Mouse (Mus musculus): ENCODE measurements around the gene Flvcr2.
"Not testable (repeated sequence)": the region's sequence is repeated elsewhere in the genome, so short reads cannot be mapped to it uniquely, and the experiment has no call there.

The Flvcr2 gene

DNA sequence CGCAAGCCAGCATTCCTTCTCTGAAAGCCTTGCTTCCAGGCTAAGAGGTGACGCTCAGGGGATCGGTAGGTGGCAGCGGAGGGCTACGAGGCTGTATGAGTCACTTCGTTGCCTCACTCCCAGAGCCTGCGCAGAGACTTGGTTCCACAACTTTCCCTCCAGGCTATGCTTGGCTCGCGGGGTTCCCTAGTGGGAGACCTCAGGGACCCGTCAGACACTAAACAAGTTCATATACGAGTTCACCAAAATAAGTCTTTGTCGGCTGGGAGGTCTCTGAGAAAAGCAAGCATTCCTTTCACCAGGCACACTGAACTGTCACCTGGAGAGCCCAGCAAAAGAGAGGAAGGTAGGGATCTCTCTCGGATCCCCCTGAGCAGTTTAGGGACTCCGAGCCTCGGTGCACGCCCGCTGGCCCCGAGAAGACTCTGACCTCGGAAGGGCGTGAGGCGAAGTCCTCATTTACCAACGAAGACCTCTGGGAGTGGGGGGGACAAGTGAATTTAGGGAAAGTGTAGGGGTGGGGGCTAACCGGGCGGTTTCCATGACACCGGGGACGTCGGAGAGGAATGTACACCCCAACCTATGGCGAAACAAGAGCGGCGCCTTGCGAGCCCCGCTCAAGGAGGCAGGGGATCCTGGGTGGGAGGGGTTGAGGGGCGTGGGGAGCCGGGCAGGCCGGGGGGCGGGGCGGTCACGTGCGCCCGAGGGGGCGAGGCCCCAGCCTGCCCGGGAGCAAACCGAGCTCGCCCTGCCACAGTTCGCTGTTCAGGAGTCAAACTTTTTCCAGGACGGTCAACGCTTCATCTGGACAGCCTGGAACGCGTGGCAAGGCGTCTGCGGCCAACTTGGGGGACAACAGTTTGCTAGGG is at the start of gene Flvcr2:
Flvcr2 (plus strand) TSS at position 713 of the 869 bp plus-strand sequence.
- DNase-seq, result peak; percentile 45 to 52

DNA sequence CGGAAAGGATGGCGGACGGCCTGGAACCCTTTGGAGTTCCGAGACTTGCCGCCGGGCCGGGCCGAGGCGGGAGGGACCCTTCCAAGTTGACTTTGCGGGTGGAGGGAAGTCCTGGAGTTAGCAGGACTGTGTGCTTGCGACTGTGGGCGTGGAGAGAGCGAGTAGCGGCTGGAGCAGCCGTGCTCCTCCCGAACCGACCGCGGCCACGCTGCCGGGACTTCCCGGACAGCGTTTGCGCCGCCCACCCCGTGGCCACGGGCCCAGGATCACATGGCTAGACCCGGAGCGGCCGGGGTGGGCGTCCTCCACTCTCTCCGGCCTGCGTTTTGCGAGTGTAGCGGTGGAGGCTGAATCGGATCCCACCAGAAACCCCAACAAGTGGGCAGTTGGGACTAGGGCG is 48.2 kb upstream of the Flvcr2 start:
- DNase-seq, result not testable (repeated sequence)

DNA sequence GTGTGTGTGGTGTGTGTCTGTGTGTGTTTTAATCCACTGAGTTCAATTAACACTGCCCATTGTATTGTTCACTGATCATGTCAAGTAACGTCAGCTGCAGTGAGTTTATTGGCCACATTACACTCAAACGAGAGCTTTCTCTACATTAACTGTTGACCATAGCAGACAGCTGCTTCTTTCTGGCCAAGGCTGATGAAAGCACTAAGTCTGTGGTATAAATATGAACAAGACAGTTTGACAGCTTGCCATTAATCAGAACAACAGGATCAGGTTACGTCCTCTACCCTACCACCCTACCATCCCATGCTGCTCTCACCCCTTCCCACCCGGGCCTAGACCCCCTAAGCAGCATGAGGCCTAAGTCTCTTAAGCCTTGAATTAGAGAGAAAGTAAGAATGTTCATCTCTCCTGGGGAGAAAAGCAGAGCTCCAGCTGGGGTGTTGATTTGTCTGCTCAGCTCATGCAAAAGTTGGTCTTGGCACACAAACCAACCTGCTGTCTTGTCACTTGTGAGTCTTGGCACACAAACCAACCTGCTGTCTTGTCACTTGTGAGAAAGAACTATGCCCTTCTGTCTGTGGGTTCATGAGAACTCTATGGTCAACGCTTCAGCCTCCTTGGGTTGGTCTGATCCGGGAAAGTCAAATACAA is 46.0 kb upstream of the Flvcr2 start:
- no peak for DNase-seq

DNA sequence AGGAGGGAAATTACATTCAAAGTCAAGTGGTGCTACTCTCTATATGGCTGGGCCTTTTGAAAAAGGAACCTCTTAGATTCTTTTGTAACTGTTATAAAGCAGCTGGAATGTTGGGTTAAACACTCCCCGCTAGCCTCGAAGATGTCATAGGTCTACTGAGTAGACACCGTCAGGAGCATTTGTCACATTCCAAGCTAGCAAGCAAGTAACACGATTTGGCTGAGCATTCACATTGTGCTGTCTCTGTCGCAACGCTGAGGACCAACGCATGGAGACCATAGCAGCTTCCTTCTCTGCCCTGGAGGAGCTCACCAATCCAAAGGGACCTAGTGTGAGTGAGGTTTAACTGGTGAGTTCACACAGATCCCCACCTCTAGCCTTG is 45.5 kb upstream of the Flvcr2 start:
- no peak for DNase-seq

DNA sequence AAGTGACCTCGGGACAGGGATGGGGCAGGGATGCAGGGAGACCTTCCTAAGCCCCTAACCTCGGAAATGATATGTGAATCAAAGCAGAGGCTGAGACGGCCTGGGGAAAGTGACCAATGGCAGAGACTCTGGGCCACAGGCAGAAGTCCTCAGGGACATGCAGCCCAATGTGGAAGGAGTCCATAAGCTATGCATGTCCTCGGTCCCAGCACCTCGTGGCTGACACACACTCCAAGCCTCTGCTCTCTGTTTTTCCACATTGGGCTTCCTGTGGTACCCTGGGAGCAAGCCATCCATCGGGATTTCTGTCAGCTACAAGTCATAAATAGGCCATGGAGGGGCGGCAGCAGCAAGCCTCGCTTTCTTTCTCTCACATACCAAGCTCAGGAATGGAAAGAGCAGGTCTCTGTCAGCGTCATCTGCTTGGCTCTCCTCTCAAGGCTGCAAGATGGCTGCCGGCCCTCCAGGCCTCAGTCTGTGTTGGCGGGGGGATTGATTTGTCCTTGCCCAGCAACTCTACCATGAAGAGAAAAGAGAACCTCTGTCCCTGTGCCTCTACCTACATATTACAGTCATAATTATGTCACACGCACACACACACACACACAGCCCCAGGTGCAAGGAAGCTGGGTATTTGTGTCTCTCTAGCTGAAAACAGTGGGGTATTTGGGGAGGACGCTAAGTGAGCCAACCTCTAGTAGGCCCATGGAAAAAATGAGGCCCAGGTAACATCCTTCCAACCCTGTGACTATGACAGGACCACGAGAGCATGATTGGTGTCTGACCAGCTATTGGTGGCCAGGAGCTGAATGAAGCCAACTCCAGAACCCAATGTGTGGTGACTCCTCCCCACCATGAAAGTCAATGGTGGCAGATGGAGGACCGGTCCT is 43.9 kb upstream of the Flvcr2 start:
- DNase-seq, result no peak

DNA sequence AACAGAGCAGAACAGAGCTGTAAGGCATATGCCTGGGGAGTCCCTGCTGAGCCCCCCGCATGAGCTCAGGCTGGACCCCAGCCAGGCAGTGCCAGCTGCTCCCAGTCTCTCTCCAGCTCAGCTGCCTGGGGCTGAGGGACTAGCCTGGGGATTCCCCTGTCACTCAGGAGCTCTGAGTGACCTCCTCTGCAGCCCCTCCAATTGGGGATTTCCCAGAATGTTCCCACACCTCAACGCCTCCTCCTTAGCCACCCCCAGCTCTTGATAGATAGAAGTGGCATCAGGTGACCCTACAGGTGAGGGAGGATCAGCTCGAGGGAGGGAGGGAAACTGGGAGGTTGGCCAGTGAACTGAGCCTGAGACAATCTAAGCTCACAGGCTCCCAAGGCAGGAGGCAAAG is 42.8 kb upstream of the Flvcr2 start:
- DNase-seq, result no peak

DNA sequence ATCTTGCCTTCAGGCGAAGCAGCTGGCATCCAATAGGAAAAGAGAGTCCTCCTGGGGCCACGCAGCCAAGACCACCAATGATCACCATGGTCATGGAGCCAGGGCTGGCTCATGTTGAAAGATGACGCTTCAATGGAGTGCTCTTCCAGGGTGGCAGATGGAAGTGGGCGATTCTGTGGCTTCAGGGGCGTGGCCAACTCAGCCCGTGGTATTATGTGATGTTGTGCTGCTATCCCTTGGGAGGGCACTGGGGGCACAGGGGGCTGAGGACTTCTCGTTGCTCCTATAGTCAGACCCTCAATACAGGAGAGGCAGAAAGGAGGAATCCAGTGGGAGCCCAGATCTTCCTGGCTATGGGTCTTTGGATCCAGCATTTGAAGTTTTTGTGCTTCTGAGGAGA is 41.8 kb upstream of the Flvcr2 start:
- no peak for DNase-seq

DNA sequence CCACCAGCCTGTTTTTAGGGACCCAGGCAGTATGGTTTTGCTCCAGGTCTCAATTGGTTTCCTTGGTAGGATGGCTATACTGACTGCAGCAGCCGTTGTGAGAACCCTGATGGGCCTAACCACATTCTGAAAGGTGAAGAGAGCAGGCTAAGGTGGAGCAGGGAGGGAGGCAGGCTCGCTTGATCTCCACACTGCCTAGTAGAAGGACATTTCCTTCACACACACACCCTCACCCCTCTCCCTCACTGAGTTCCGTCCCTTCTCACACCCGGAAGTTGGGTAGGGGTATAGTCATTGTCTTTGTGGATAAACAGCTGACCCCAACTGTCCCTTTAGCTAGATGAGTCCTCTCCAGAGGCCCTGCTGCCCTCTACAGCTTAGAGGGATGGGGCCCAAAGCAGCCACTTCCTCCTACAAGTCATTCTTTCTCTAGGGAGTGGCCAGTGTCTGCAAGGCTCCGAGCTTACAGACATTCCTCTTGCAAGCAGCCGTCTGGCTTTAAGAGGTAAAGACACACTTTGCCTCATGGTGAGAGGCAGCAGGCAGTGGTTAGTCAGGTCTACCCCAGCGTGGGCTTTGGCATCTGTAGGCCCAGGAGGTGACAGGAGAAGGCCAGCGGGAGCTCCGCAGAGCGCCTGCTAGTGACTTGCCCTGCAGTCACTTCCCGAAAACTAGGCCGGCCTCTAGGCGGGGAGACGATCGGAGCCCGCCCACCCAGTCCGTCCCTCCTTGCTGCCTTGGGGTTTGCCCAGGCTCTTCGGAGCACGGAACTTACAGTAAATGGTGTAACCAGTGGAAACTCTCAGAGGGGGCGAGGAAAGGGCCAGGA is 41.1 kb upstream of the Flvcr2 start:
- peak; percentile 13 to 22 for DNase-seq

DNA sequence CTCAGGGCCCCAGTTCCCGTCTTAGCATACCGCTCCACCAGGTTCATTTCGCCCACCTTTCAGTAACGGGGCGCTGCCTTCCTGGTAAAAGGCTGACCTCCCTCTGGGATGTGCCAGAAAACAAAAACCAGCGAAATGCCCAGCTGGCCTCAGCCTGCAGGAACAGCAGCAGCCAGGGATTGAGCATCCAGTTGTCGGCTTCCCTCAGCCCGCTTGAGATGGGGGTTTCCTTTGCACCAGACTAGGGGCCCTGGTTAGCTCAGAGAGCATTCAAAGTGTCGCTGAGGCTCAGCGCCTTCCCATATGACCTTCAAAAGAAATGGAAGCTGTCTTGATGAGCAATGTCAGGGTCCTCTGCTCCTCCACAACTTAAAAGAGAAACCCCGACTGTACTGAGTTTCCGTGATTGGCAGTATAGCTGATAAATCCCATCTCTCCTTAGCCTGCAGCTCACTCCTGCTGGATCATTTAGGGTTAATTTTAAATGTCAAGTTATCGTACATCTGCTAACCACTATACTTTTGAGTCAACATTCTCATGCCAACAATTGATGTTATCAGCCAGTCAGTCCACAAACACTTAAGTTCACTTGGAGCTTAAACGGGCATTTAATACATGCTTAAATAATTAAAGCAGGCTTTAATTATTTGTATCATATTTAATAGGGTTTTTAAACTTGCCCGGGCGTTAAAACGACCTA is 40.4 kb upstream of the Flvcr2 start:
- no peak for DNase-seq

DNA sequence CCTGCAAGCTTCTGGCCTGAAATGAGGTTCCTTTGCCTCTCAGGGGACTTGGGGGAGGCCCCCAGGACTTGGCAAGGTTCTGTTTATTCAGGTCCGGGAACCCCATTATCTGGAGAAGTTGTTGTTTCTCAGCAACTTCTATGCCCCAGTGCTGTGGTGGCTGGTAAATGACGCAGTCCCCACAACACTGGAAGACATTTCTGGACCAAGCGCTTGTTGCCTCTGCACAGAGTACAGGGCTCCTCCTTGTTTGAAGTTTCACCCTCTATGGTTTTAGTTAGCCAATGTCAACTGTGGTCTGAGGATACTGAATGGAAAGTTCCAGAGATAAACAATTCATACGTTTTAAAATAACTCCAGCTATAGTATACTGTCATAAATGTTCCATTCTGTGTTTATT is 39.4 kb upstream of the Flvcr2 start:
- DNase-seq, result no peak

DNA sequence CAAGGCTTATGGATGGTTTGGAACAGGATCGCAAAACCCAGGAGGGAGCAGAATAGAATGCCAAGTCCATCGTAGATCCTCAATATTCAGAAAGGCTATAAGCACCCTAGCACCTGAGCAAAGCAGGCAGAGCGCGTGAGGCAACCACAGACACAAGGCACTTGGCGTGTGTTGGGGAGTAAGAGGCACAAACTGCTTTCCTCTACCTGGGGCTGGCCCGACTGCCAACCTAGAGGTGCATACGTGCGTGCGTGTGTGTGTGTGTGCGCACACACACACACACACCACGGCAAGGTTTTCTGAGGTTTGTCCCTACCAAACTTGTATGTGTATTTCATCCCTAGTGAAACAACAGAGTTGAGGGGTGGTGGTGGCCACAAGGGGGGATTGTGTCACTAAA is 38.9 kb upstream of the Flvcr2 start:
- no peak for DNase-seq

DNA sequence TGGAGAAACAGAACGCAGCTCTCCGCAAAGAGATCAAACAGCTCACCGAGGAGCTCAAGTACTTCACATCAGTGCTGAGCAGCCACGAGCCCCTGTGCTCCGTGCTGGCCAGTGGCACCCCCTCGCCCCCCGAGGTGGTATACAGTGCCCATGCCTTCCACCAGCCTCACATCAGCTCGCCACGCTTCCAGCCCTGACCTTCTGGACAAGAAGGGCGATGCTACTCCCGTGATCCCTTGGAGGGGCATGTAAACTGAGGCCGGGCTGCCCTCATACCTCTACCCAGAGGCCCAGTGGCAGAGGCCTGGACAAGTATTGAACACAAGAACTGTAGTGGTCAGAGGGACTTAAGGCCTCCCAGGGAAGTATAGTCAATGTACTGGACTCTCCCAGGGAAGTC is 37.8 kb upstream of the Flvcr2 start:
- no peak for DNase-seq

DNA sequence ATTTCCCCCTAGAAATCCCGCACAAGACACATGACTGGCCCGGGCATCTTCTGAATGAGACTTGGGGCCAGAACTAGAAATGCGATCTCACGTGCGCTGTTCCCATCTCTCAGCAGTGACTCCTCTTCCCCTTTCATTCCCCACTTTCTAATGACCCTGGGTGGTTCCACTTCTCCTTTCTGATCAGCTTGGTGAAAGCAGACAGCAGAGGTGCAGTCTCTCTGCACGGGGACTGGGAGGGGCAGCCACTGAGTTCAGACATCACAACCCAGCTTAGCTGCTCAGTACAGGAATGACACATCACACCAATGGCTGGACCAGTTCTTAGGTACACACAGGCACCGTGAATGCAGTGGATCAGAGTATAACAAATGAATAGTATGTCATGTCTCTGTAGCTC is 35.6 kb upstream of the Flvcr2 start:
- DNase-seq, result no peak

DNA sequence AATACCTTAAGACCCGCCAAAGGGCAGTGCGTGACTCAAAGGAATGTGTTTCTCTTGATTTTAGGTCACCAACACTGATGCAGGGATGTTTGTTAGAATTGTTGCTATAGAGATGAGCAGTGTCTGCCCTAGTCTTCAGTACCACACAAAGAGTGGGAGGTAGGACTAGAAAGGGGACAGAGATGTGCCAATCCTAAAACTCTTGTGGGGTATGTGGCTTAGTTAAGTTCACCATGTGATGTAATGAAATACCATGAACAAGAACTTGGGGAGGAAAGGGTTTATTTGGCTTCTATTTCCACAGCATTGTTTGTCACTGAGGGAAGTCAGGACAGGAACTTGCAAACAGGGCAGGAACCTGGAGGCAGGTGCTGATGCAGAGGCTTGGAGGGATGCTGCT is 33.8 kb upstream of the Flvcr2 start:
- no peak for DNase-seq

DNA sequence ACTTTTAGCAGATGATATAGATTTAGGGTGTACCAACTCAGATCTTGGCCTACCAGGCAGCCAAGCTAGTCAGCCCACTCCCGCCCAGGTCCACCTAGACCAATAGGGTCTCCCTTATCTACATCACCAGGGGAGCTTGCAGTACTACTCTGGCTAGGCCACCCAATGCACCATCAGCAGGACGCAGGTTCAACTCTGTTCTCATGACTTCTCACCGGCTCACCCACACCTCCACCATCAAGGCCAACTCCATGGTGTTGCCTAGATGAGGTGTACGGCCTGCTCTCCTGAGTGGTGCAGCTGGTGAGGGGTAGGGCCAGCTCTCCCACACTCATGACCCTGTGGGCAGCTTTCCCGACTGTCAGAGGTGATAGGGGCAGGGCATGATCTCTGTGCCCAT is 32.2 kb upstream of the Flvcr2 start:
- DNase-seq, result no peak

DNA sequence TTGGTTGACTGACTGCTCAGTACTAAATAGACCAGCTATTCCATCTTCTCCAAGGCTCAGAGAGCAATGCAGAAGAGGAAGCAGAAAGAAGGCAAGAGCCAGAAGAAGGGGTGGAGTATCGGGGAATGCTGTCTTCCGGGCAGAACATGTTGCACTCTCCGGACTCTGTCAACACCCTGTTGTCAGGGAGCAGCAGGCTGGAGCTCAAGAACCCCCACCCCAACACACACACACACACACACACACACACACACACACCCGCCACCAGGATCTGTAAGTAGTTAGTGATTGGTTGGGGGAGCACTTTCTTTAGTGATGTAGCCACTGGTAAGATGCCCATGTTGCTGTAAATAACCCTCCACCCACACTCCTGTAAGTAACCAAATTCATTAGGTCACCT is 21.0 kb upstream of the Flvcr2 start:
- no peak for DNase-seq

DNA sequence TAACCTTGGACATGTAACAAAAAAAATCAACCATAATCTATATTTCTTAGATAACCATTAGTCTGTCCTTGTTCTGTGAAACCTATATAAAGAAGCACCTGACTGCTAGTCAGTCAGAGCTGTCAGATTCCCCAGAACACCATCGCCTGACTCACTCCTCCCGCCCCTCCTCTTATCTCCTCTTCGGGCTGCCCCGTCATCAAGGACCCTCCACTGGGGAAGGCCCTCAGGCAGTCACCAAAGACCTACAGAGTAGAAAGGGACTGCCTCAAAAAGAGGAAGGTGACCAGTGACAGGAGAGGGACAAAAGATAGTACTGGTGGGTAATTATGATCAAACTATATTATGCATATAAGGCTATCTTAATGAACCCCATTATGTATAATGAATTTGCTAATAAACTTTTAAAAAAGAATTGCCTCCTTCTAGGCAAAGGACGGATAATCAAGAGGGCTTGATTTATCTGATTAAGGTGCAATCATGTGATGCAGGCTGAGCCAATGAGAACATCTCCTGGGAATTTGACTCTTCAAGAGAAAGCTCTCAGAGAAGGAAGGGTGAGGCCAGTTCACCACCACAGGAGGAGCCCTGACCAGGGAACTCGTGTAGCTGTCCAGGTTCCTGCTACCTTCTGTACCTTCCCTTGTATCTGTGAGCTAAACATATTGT is 19.5 kb upstream of the Flvcr2 start:
- DNase-seq, result no peak

DNA sequence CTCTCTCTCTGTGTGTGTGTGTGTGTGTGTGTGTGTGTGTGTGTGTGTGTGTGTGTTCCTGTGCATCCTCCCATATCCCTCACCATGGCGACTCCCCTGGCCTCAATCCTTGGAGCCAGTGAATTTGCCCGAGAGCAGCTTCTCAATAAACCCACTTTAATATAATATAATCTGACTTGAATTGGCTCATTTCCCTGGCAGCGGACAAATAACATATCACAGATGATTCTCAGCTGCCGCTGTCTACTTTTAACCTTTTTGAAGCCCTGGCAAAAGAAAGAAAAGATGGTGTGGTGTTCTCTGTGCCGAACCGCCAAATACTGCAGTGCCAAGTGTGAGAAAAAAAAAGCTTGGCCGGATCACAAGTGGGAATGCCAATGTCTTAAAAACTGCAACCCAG is 18.2 kb upstream of the Flvcr2 start:
- no peak for DNase-seq

DNA sequence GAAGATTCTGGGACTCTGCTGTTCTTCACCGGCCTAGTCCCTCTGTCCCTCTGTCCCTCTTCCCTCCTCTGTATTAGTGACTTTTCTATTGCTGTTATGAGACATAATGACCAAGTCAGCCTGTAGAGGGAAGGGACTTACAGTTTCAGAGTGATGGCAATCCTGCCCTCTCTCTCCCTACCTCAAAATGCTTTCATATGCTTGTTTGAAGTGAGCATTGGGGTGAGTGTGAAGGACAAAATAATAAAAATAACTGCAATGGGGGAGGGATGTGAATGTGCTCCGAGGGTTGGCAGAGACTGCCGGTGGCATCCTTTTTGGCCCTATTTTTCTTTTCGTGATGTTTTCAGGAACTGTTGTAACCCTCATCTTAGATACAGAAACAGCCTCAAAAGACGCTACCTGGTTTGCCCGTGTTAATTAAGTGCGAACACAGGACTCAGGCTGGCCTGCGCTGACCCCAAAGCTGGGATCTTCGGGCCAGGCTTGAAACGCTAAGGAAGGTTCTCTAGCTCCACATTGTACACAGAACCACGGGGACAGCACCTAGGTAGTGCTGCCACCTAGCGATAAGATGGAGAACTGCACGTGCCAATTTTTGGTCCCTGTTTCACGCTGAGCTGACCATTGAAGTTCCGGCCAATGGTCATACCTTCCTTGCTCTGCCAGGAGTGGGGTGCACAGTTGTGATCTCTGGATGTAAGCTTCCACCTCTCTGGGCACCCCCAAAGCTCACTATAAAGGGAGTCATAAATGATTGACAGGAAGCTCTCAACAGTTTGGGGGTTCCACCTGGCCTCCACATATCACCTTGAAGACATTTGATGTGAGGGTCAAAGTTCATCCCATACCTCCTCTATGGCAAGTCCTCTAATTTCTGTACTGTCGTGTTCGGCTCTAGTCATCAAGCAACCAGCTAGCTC is 17.1 kb upstream of the Flvcr2 start:
- peak; percentile 63 to 70 for DNase-seq

DNA sequence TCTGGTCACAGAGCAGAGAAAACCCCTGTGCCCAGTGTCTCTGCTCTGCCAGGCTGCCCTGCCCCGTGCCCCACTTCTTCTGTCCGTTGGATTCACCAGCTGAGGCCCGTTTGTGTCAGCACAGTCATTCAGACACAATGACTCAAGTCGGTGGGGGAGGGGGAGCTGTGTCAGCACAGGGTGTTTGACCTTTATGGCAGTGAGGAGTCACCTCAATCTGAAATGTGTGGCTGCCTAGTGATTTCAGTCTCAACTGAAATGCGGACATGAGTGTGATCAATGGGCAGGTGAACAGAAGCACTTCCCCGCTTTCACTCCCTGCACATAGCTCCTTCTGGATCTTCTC is 16.4 kb upstream of the Flvcr2 start:
- DNase-seq, result no peak
